Mouse (Mus musculus) midbrain, embryonic 13.5 days (tissue): ENCODE measurements around the gene Sypl. TPM values are rescaled to one million over a fixed set of nuclear protein-coding genes. Genes with fewer than 3 reads are reported as not detected.

Source experiments
- ATAC-seq: fragments of 200-750 bp; cut with Nextera tagmentation; 2 replicates; pipeline ENCODE4 v1.8.0; 2017; ENCODE audit warnings: mild to moderate bottlenecking, moderate TSS enrichment, moderate library complexity
- H3K27ac ChIP-seq: fragments of 300-500 bp; sonication (generic); 2 replicates; pipeline ENCODE4 v1.5.1; 2015; ENCODE audit warnings: inconsistent platforms, mild to moderate bottlenecking, moderate library complexity
- H3K27me3 ChIP-seq: fragments of 300-500 bp; sonication (generic); 2 replicates; pipeline ENCODE4 v1.6.1; 2015; ENCODE audit warnings: mild to moderate bottlenecking, inconsistent platforms
- H3K36me3 ChIP-seq: fragments of 300-500 bp; sonication (generic); 2 replicates; pipeline ENCODE4 v1.6.1; 2015; ENCODE audit warnings: mild to moderate bottlenecking, inconsistent platforms
- H3K4me1 ChIP-seq: fragments of 300-500 bp; sonication (generic); replicated peaks from 2 replicates; pipeline ENCODE4 v1.6.1; 2015; ENCODE audit warnings: inconsistent platforms
- H3K4me2 ChIP-seq: fragments of 300-500 bp; sonication (generic); replicated peaks from 2 replicates; pipeline ENCODE4 v1.6.1; 2015; ENCODE audit warnings: moderate library complexity, mild to moderate bottlenecking, inconsistent platforms
- H3K4me3 ChIP-seq: fragments of 300-500 bp; sonication (generic); replicated peaks from 2 replicates; pipeline ENCODE4 v1.5.1; 2015; ENCODE audit warnings: mild to moderate bottlenecking, inconsistent platforms
- H3K9ac ChIP-seq: fragments of 300-500 bp; sonication (generic); replicated peaks from 2 replicates; pipeline ENCODE4 v1.6.1; 2015; ENCODE audit warnings: mild to moderate bottlenecking, inconsistent platforms
- H3K9me3 ChIP-seq: fragments of 300-500 bp; sonication (generic); 2 replicates; pipeline ENCODE4 v1.6.1; 2016; ENCODE audit warnings: mild to moderate bottlenecking, inconsistent platforms
- WGBS: fragments of 180-500 bp; shearing (Covaris S2); methylation state at CpG from one replicate; pipeline ENCODE4 v1.1.7; 2015; 5-methylcytosine and 5-hydroxymethylcytosine counted together
- polyA plus RNA-seq: library from polyadenylated mRNA; unstranded; fragments of >200 nt; fragmentation: Nextera tagmentation; extraction: Ambion mirVana; gene quantifications from 2 replicates; pipeline ENCODE4 v1.2.1, GENCODE M21; 2015

The Sypl gene
- polyA plus RNA-seq, 1 experiment from 2014 or later, result 33.3 TPM

DNA sequence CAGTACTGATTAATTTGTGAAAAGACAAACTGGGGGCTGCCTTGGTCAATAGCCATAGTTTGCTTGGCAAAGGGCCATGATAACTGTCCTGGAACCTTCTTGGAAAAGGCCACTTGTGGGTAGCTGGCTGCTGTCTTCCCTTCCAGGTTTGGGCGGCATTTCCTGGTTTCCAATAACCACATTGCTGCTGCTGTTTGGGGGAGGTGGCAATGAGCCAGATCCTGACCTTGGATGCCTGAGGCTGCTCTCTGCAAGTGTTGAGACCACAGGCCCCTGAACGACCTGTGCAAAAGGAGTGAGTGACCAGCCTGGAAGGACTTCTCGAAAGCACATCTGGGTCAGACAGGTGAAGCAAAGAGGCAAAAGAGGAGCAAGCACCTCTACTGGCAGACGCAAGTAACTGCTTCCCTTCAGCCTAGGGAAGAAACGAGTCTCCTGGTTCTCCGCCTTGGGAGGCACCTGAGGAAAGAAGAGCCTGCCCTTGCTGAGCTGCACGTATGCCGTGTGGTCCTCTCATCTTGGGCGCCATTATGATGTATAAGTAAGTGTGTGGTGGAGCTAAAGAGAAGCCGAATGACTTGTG, 74.5 kb downstream of the Sypl start:
- no peaks in the 10 kb centered on the region for H3K9me3 ChIP-seq
- WGBS, result 52% methylated on average over 10 of the region's 10 CpGs

DNA sequence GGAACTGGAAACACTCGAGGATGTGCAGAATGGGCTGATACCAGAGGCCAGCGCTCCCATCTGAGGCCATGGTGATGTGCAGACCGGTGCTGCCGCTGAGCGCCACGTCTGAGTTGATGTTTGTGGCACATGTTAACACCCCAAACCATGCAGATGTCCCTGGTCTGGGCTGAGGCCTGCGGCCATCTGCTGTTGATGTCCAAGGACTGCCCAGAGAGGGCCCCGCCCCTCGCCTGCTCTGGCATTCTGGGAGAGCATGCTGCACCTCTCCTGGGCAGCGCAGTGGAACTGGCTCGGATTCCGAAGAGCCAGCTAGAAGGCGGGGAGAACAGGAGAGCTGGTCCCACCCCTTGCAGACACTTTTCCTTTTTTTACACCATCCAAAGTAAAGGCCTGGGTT, 75.0 kb downstream of the Sypl start:
- H3K27me3 ChIP-seq, result peaks cover 37% of the 10 kb centered on the region; the same call in 1 of the 2 replicates
- H3K4me2 ChIP-seq, result no peak overlapping the region
- H3K27ac ChIP-seq, result no peak overlapping the region
- peak; percentile 15; the same call in 1 of the 2 replicates for ATAC-seq
- WGBS, result 58% methylated on average over 13 of the region's 13 CpGs
- H3K4me1 ChIP-seq, result peaks cover 17% of the 10 kb centered on the region
- no peak overlapping the region; the same call in 1 of the 2 replicates for H3K9ac ChIP-seq
- H3K4me3 ChIP-seq, result no peak overlapping the region
- no peaks in the 10 kb centered on the region for H3K36me3 ChIP-seq
- H3K9me3 ChIP-seq, result no peaks in the 10 kb centered on the region

More for the DNA sequence above, 74.5 kb downstream of the Sypl start:
- H3K36me3 ChIP-seq, result no peaks in the 10 kb centered on the region
- peaks cover 17% of the 10 kb centered on the region for H3K4me1 ChIP-seq
- no peak overlapping the region for H3K27ac ChIP-seq
- H3K4me3 ChIP-seq, result no peak overlapping the region
- ATAC-seq, result no peak
- H3K27me3 ChIP-seq, result peaks cover 35% of the 10 kb centered on the region; the same call in 1 of the 2 replicates
- no peak overlapping the region; the same call in 1 of the 2 replicates for H3K9ac ChIP-seq
- no peak overlapping the region for H3K4me2 ChIP-seq

Other genes starting within 250 kb of the Sypl start
- gene Nampt, start 134.3 kb upstream of the Sypl start, polyA plus RNA-seq, result 30.6 and 36.4 TPM in 2 replicates
- 0.14 TPM in 1 of 2 replicates, not detected in the other for gene Cdhr3, start 139.0 kb downstream of the Sypl start, polyA plus RNA-seq
- 18.6 and 19.3 TPM in 2 replicates for gene Atxn7l1, start 193.8 kb downstream of the Sypl start, polyA plus RNA-seq